Mouse (Mus musculus) frontal cortex, adult 2 months (tissue): Measurements from ENCODE around the gene Filip1. TPM values are rescaled to one million over a fixed set of nuclear protein-coding genes. Genes with fewer than 3 reads are reported as not detected.

Experiments used
- DNase-seq, 2 experiments: peaks; one replicate each; pipeline ENCODE4 v3.0.0; 2022; ENCODE audit warnings: low spot score in 1 of 2; ENCODE audit errors: extremely low spot score in 1 of 2
- polyA plus RNA-seq: library from polyadenylated mRNA; depleted of rRNA; stranded (reverse); fragments of >200 nt; gene quantifications from 2 replicates; pipeline ENCODE4 v1.2.3, GENCODE M21; 2012; rRNA removed

Filip1 gene
- polyA plus RNA-seq, 1 experiment: 10.0 TPM

- DNase-seq: peak; percentile 93 to 96
Measured at GRCm38 (mm10) chr9:79792841-79793835, 219.5 kb downstream of the Filip1 start, which contains the start of gene Tmem30a. TSS of gene Tmem30a (minus strand) at chr9:79793507.

- peak; percentile 15 to 20 for DNase-seq
Measured at GRCm38 (mm10) chr9:79785794-79786085, 226.9 kb downstream of the Filip1 start.

- DNase-seq: no peak
Measured at GRCm38 (mm10) chr9:79784934-79785793, 227.5 kb downstream of the Filip1 start.

GRCm38 (mm10) chr9:79784439-79784838 is 228.2 kb downstream of the Filip1 start:
- DNase-seq: no peak

GRCm38 (mm10) chr9:79779354-79779753 is 233.3 kb downstream of the Filip1 start:
- DNase-seq: peak in 1 of 2 experiments; percentile 34

GRCm38 (mm10) chr9:79766991-79767545 is 245.6 kb downstream of the Filip1 start:
- DNase-seq: no peak

GRCm38 (mm10) chr9:79765329-79765728 is 247.3 kb downstream of the Filip1 start:
- DNase-seq: no peak

Other genes starting within 250 kb of the Filip1 start
- gene Tmem30a, start 219.3 kb downstream of the Filip1 start, polyA plus RNA-seq: 131 and 132 TPM in 2 replicates
- gene Senp6, start 54.1 kb upstream of the Filip1 start, polyA plus RNA-seq: 41.4 and 43.0 TPM in 2 replicates
- gene Myo6, start 152.2 kb upstream of the Filip1 start, polyA plus RNA-seq: 62.6 and 66.0 TPM in 2 replicates